Mouse (Mus musculus) liver, adult 2 months (tissue): ENCODE results near the gene Lrrn2. TPM values are rescaled to one million over a fixed set of nuclear protein-coding genes. Genes with fewer than 3 reads are reported as not detected.

ENCODE experiments used
- polyA plus RNA-seq: library from polyadenylated mRNA; depleted of rRNA; stranded (reverse); fragments of >200 nt; gene quantifications from 2 replicates; pipeline ENCODE4 v1.2.3, GENCODE M21; 2012; rRNA removed
- total RNA-seq: library from RNA; depleted of rRNA; stranded (reverse); fragments of >200 nt; gene quantifications from 2 replicates; pipeline ENCODE4 v1.2.3, GENCODE M21; 2014; rRNA removed

The Lrrn2 gene
- total and polyA plus RNA-seq, 2 experiments, result not detected

Other genes starting within 250 kb of the Lrrn2 start
- 0.09 and 0.20 TPM in 2 replicates for gene Nfasc, start 138.5 kb upstream of the Lrrn2 start, total RNA-seq
- 0.02 and 0.11 TPM in 2 replicates for gene Nfasc, start 138.5 kb upstream of the Lrrn2 start, polyA plus RNA-seq
- gene Mdm4, start 150.3 kb downstream of the Lrrn2 start, total RNA-seq, result 40.9 and 41.8 TPM in 2 replicates
- 8.9 and 14.3 TPM in 2 replicates for gene Mdm4, start 150.3 kb downstream of the Lrrn2 start, polyA plus RNA-seq
- 2.5 TPM in 2 replicates for gene Pik3c2b, start 165.4 kb downstream of the Lrrn2 start, total RNA-seq
- gene Pik3c2b, start 165.4 kb downstream of the Lrrn2 start, polyA plus RNA-seq, result 1.6 and 3.3 TPM in 2 replicates